Mouse (Mus musculus): Measurements from ENCODE around the gene Hs3st2. TPM values are rescaled to one million over a fixed set of nuclear protein-coding genes. Genes with fewer than 3 reads are reported as not detected.

Gene Hs3st2
- total RNA-seq (2023), result under 1 TPM in 1 of 2 experiments, not detected in 1; 0.33 TPM

DNA sequence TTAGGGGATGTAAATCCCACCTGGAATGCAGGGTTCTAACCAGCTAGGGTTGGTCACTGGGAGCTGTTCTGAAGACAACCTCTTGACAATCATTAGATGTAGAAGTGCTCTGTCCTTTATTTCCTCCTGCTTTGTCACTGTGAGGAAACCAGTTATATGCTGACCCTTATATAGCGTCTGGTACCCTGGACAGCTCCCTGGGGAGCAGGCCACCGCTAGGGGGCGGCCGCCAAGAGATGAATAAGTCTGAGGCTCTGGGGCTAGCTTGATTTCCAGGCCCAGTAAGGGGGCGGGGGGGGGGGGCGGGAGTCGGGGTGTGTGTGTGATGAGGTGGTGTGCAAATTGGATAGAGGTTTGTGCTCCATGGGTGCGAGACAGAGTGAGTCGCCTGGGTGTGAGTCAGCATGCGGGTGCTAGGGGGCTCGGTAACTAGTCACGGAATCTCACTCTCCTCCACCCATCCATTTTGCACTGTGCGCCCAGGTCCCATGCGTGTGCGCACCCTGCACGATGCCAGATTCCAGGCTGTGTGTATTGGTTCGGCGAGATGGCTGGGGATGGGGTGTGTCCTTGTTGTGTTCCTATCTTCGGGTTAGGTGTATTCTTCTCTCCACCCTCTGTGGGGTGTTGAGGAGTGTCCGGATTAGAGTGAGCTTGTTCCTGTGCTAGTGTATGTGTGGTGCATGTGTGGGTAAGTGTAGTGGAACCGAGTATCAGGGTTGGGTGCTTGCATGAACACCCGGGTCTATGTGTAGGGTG lies at the start of gene Hs3st2:
TSS of gene Hs3st2 (plus strand) at position 635 of the 759 bp plus-strand sequence.

